Mouse (Mus musculus) CD4-positive, CD25-positive, alpha-beta regulatory T cell, adult 4 months (primary cell): ENCODE measurements at regions not wholly inside any gene's neighbourhood (a gene's known extent, or its start where the extent isn't known, plus 50 kb on each side); places are given as distances from the start of the nearest gene placed in this dataset.

Source experiments
- ATAC-seq: one replicate; pipeline ENCODE4 v1.8.0; 2017

- ATAC-seq = no peak
These were observed 600.4 kb upstream of the Nr5a2 start for GRCm38 (mm10) chr1:137560389-137561268.

- ATAC-seq = no peak
These were observed 589.4 kb upstream of the Nr5a2 start for GRCm38 (mm10) chr1:137549659-137550058.

GRCm38 (mm10) chr1:137545666-137546065 is 585.4 kb upstream of the Nr5a2 start:
- ATAC-seq = no peak

- no peak for ATAC-seq
These were observed 583.6 kb upstream of the Nr5a2 start for GRCm38 (mm10) chr1:137543828-137544227.

GRCm38 (mm10) chr1:137541453-137541852 is 581.2 kb upstream of the Nr5a2 start:
- no peak for ATAC-seq

GRCm38 (mm10) chr1:137539424-137540116 is 579.3 kb upstream of the Nr5a2 start:
- no peak for ATAC-seq

GRCm38 (mm10) chr1:137514750-137515149 is 554.5 kb upstream of the Nr5a2 start:
- ATAC-seq = no peak

- no peak for ATAC-seq
These were observed 543.6 kb upstream of the Nr5a2 start for GRCm38 (mm10) chr1:137503704-137504422.

GRCm38 (mm10) chr1:137488226-137488625 is 528.0 kb upstream of the Nr5a2 start:
- ATAC-seq = no peak

GRCm38 (mm10) chr1:137478459-137478858 is 518.2 kb upstream of the Nr5a2 start:
- ATAC-seq = no peak

GRCm38 (mm10) chr1:137477239-137477638 is 517.0 kb upstream of the Nr5a2 start:
- no peak for ATAC-seq

GRCm38 (mm10) chr1:137474858-137475257 is 514.6 kb upstream of the Nr5a2 start:
- ATAC-seq = no peak

GRCm38 (mm10) chr1:137473800-137474685 is 513.8 kb upstream of the Nr5a2 start:
- no peak for ATAC-seq

GRCm38 (mm10) chr1:137464971-137465370 is 504.7 kb upstream of the Nr5a2 start:
- no peak for ATAC-seq

- ATAC-seq = no peak
These were observed 500.9 kb upstream of the Nr5a2 start for GRCm38 (mm10) chr1:137461189-137461588.

GRCm38 (mm10) chr1:137453446-137454208 is 493.4 kb upstream of the Nr5a2 start:
- no peak for ATAC-seq

- ATAC-seq = no peak
These were observed 492.5 kb upstream of the Nr5a2 start for GRCm38 (mm10) chr1:137452749-137453148.

- ATAC-seq = no peak
These were observed 486.2 kb upstream of the Nr5a2 start for GRCm38 (mm10) chr1:137446497-137446896.

- ATAC-seq = no peak
These were observed 467.9 kb upstream of the Nr5a2 start for GRCm38 (mm10) chr1:137428110-137428509.

GRCm38 (mm10) chr1:137418388-137418787 is 458.1 kb upstream of the Nr5a2 start:
- no peak for ATAC-seq

- no peak for ATAC-seq
These were observed 436.5 kb upstream of the Nr5a2 start for GRCm38 (mm10) chr1:137396736-137397135.
